Mouse (Mus musculus) G1E (cell line): ENCODE results near the gene Grm5. TPM values are rescaled to one million over a fixed set of nuclear protein-coding genes. Genes with fewer than 3 reads are reported as not detected.

Experiments used
- ATAC-seq: 2 replicates; pipeline ENCODE4 v1.8.0; 2016; ENCODE audit warnings: mild to moderate bottlenecking; ENCODE audit not compliant: insufficient number of reproducible peaks, poor library complexity, low FRiP score, severe bottlenecking; ENCODE audit errors: extremely low read depth
- DNase-seq: peaks from one replicate; pipeline ENCODE4 v3.0.0; 2012; ENCODE audit warnings: low spot score
- H3K27me3 ChIP-seq: 2 replicates; pipeline ENCODE4 v1.6.1; 2012; ENCODE audit warnings: mild to moderate bottlenecking, low read length, inconsistent platforms; ENCODE audit not compliant: insufficient read depth
- H3K36me3 ChIP-seq: replicated peaks from 2 replicates; pipeline ENCODE3; 2012; ENCODE audit warnings: mild to moderate bottlenecking, inconsistent platforms
- H3K4me1 ChIP-seq: 2 replicates; pipeline ENCODE4 v1.6.1; 2012; ENCODE audit warnings: low read depth, low read length, inconsistent platforms, mixed read lengths; ENCODE audit not compliant: insufficient read depth
- H3K4me3 ChIP-seq: 2 replicates; pipeline ENCODE4 v1.5.1; 2012; ENCODE audit warnings: low read depth, mild to moderate bottlenecking, inconsistent platforms, low read length, moderate library complexity, mixed read lengths
- H3K9me3 ChIP-seq: replicated peaks from 2 replicates; pipeline ENCODE4 v1.6.1; 2012; ENCODE audit warnings: inconsistent platforms
- CTCF ChIP-seq: IDR thresholded peaks from 2 replicates; pipeline ENCODE4 v1.5.1; 2012; ENCODE audit warnings: low read depth, low read length, inconsistent platforms, mixed read lengths
- GATA1 ChIP-seq: IDR thresholded peaks from 2 replicates; pipeline ENCODE4 v1.6.1; 2012; ENCODE audit warnings: borderline replicate concordance, low read length, inconsistent platforms, mixed read lengths
- GATA2 ChIP-seq: IDR thresholded peaks from 2 replicates; pipeline ENCODE4 v1.6.1; 2012; ENCODE audit warnings: low read depth, low read length, inconsistent platforms, borderline replicate concordance
- POLR2AphosphoS5 ChIP-seq: IDR thresholded peaks from 2 replicates; pipeline ENCODE4 v1.6.1; 2012; ENCODE audit warnings: low read depth, low read length, inconsistent platforms; ENCODE audit not compliant: insufficient replicate concordance
- TAL1 ChIP-seq: conservative IDR thresholded peaks from 2 replicates; pipeline ENCODE4 v1.6.1; 2012; ENCODE audit warnings: low read depth, low read length, inconsistent platforms, mixed read lengths
- polyA plus RNA-seq: library from polyadenylated mRNA; stranded (reverse); fragments of >175 nt; gene quantifications from 2 replicates; pipeline ENCODE4 v1.2.3, GENCODE M21; 2012
- total RNA-seq, 2 experiments: library from RNA; stranded (forward) in 1 of 2; stranded (reverse) in 1 of 2; fragments of 200-1000 nt in 1 of 2; fragments of >200 nt in 1 of 2; fragmentation: Nextera tagmentation in 1 of 2; gene quantifications; 2 replicates each; pipeline ENCODE4 v1.2.3; 2014 to 2017

Gene Grm5
- total and polyA plus RNA-seq, 3 experiments: 0.05 to 0.23 TPM; not detected in 1

DNA sequence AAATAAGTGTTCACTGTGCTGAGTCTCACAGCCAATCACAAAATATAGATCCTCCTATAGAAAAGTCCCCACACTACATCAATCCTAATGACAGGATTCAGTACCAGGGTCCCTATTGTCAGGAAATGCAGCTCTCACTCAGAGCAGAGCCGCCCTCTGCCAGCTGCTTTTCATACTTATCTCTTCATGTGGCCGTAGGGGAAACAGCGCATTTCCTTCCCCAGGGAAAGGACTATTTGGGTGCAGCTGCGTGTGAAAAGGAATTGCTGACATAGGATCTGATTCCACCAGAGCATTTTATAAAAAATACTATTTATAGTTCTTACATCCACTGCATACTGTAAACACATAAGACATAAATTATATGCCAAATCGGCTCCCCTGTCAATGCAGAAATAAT lies 354.3 kb downstream of the Grm5 start:
- Histone ChIP-seq H3K36me3 (no peaks in the 10 kb centered on the region), H3K9me3 (no peaks in the 10 kb centered on the region), H3K4me3 (no peak overlapping the region), H3K4me1 (no peaks in the 10 kb centered on the region), H3K27me3 (no peaks in the 10 kb centered on the region)
- no peak for DNase-seq
- ATAC-seq: no peak
- no peak for TF ChIP-seq GATA1
- no peak for TF ChIP-seq TAL1
- TF ChIP-seq POLR2AphosphoS5: no peak
- TF ChIP-seq CTCF: no peak
- TF ChIP-seq GATA2: no peak

DNA sequence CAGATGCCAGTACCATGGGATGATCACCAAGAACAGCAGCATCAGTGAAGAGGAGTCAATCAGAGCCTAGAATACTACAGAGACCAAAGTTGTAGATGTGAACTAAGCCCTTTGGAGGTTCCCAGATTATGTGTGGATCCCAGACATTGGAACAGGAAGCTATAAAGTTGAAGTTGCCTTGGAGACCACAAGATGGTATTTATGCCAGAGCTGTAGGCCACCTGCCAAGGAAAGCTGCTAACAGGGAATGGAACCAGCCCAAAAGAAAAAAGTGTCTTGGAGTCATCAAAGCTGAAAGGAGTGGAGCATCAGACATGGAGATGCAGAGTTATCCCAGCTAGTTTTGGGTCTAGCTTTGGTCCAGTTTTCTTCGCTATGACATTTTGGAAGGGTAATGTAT lies 366.2 kb downstream of the Grm5 start:
- TF ChIP-seq GATA1 (no peak), POLR2AphosphoS5 (no peak), TAL1 (no peak), CTCF (no peak), GATA2 (no peak)
- H3K27me3 ChIP-seq: no peaks in the 10 kb centered on the region
- no peak overlapping the region for H3K4me3 ChIP-seq
- H3K4me1 ChIP-seq: no peaks in the 10 kb centered on the region
- ATAC-seq (no peak), DNase-seq (no peak)
- H3K9me3 ChIP-seq: no peaks in the 10 kb centered on the region; the same call in 1 of the 2 replicates
- no peaks in the 10 kb centered on the region for H3K36me3 ChIP-seq

DNA sequence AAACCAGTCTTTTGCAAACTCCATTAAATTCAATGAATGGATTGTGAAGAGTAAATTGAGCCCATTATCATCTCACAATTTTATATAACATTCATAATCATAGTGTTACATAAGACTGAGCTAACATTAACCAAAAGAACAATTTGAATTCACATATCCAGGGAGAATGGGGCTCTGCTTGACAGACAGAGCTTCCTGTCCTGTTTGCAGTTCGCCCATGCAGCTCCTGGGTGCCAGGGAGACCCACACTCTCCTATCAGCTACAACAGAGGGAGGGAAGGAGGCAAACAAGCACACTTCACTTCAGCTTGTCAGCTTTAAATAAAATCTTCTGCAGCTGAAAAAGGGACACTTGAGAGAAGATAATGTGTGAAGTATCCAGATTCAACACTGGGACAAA lies 389.2 kb downstream of the Grm5 start:
- H3K36me3 ChIP-seq: no peaks in the 10 kb centered on the region
- no peak for DNase-seq
- H3K4me1 ChIP-seq: no peaks in the 10 kb centered on the region
- no peaks in the 10 kb centered on the region for H3K9me3 ChIP-seq
- no peak overlapping the region for H3K4me3 ChIP-seq
- no peak for TF ChIP-seq GATA1
- TF ChIP-seq CTCF: no peak
- TF ChIP-seq GATA2: no peak
- TF ChIP-seq TAL1: no peak
- TF ChIP-seq POLR2AphosphoS5: no peak
- ATAC-seq: no peak
- no peaks in the 10 kb centered on the region for H3K27me3 ChIP-seq

DNA sequence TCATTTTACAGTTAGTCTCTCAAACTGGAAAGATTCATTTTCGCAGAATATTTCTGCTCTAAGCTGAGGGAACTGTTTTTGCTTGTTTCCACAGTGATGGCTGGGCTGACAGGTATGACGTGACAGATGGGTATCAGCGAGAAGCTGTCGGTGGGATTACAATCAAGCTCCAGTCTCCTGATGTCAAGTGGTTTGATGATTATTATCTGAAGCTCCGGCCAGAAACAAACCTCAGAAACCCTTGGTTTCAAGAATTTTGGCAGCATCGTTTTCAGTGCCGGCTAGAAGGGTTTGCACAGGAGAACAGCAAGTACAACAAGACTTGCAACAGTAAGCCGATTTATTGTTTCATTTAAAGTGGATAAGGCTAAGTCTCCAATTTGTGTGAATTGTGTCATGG lies 391.1 kb downstream of the Grm5 start:
- TF ChIP-seq GATA1 (no peak), POLR2AphosphoS5 (no peak), TAL1 (no peak), GATA2 (no peak), CTCF (no peak)
- no peaks in the 10 kb centered on the region for H3K27me3 ChIP-seq
- no peaks in the 10 kb centered on the region for H3K36me3 ChIP-seq
- DNase-seq (no peak), ATAC-seq (no peak)
- H3K4me3 ChIP-seq: no peak overlapping the region
- H3K4me1 ChIP-seq: no peaks in the 10 kb centered on the region
- no peaks in the 10 kb centered on the region for H3K9me3 ChIP-seq

DNA sequence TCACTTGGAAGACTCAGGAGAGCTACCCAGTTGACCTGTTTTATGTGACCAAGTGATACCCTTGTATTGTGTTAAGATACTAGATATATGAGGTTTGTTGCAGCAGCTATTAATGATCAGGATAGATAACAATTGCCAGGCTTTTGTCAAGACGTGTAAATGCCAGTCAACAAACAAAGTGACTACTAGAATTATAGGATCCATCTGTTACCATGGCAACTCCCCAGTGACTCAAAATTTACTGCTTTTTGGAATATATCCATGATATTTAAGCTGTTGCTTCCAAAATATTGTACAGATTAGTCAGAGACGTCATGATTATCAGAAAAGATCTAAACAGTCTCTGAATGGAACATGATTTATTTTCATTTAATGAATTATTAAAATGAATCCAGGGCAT lies 399.5 kb downstream of the Grm5 start:
- no peaks in the 10 kb centered on the region for H3K4me1 ChIP-seq
- H3K4me3 ChIP-seq: no peak overlapping the region
- H3K27me3 ChIP-seq: no peaks in the 10 kb centered on the region
- ATAC-seq (no peak), DNase-seq (no peak)
- no peaks in the 10 kb centered on the region for H3K9me3 ChIP-seq
- TF ChIP-seq CTCF (no peak), TAL1 (no peak), POLR2AphosphoS5 (no peak), GATA1 (no peak), GATA2 (no peak)
- H3K36me3 ChIP-seq: no peaks in the 10 kb centered on the region

DNA sequence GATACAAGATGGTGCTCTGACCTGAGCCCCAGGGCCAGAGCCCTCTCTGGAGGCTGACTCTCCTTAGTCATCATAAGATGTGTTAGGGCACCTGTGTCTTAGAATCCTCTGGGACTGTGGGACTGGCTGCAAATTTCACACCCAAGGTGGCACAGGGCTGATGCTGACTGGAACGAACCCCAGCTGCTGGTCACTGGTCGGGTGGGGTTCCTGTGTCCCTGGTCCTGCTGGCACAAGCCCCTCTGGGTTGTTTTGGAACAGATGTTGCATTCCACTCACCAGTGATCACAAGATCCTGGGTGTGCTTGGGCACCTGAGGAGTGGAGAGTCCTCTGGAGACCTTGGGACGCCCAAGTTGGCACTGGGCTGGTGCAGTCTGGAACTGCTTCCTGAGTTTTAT lies 430.5 kb downstream of the Grm5 start:
- ATAC-seq (no peak), DNase-seq (no peak)
- H3K4me1 ChIP-seq: no peaks in the 10 kb centered on the region
- no peak overlapping the region for H3K4me3 ChIP-seq
- no peaks in the 10 kb centered on the region for H3K36me3 ChIP-seq
- no peak for TF ChIP-seq CTCF
- no peak for TF ChIP-seq TAL1
- no peak for TF ChIP-seq GATA2
- TF ChIP-seq POLR2AphosphoS5: no peak
- no peak for TF ChIP-seq GATA1
- H3K9me3 ChIP-seq: no peaks in the 10 kb centered on the region
- H3K27me3 ChIP-seq: no peaks in the 10 kb centered on the region
